Mouse (Mus musculus) ovary, postnatal 36 days (tissue): ENCODE data around the gene Syt7.

Experiments used
- DNase-seq: peaks from one replicate; pipeline ENCODE4 v3.0.0; 2022; ENCODE audit warnings: low spot score, mixed read lengths

The Syt7 gene

GRCm38 (mm10) chr19:10389391-10390098 lies 655 bp downstream of the Syt7 start:
- peak; percentile 48 for DNase-seq

- DNase-seq: no peak
These were observed 1.3 kb downstream of the Syt7 start for GRCm38 (mm10) chr19:10390099-10390680.

GRCm38 (mm10) chr19:10391028-10391427 lies 2.1 kb downstream of the Syt7 start:
- no peak for DNase-seq

- peak; percentile 60 for DNase-seq
These were observed 3.1 kb downstream of the Syt7 start for GRCm38 (mm10) chr19:10391995-10392394.

- DNase-seq: no peak
These were observed 4.6 kb downstream of the Syt7 start for GRCm38 (mm10) chr19:10393471-10393870.

GRCm38 (mm10) chr19:10393874-10394500 lies 5.1 kb downstream of the Syt7 start:
- no peak for DNase-seq

GRCm38 (mm10) chr19:10395174-10395573 lies 6.3 kb downstream of the Syt7 start:
- no peak for DNase-seq

GRCm38 (mm10) chr19:10396962-10397361 lies 8.1 kb downstream of the Syt7 start:
- no peak for DNase-seq

- DNase-seq: no peak
These were observed 8.7 kb downstream of the Syt7 start for GRCm38 (mm10) chr19:10397479-10398153.

GRCm38 (mm10) chr19:10398296-10398695 lies 9.4 kb downstream of the Syt7 start:
- DNase-seq: no peak

GRCm38 (mm10) chr19:10402771-10403494 lies 14.0 kb downstream of the Syt7 start:
- peak; percentile 68 for DNase-seq

GRCm38 (mm10) chr19:10403593-10404380 lies 14.9 kb downstream of the Syt7 start:
- DNase-seq: no peak

GRCm38 (mm10) chr19:10404424-10404823 lies 15.5 kb downstream of the Syt7 start:
- DNase-seq: no peak

GRCm38 (mm10) chr19:10404911-10405310 lies 16.0 kb downstream of the Syt7 start:
- no peak for DNase-seq

- DNase-seq: no peak
These were observed 24.9 kb downstream of the Syt7 start for GRCm38 (mm10) chr19:10413701-10414242.

- no peak for DNase-seq
These were observed 26.6 kb downstream of the Syt7 start for GRCm38 (mm10) chr19:10415508-10415907.

GRCm38 (mm10) chr19:10416889-10417288 lies 28.0 kb downstream of the Syt7 start:
- DNase-seq: no peak

GRCm38 (mm10) chr19:10417436-10417835 lies 28.5 kb downstream of the Syt7 start:
- DNase-seq: no peak

GRCm38 (mm10) chr19:10421986-10422976 lies 33.4 kb downstream of the Syt7 start:
- no peak for DNase-seq

GRCm38 (mm10) chr19:10424751-10425150 lies 35.9 kb downstream of the Syt7 start:
- DNase-seq: no peak
